Mouse (Mus musculus) heart, postnatal 0 days (tissue): ENCODE results near the gene Ccdc62.

ENCODE experiments used
- CTCF ChIP-seq: IDR thresholded peaks from 2 replicates; pipeline ENCODE4 v1.5.1; 2016; ENCODE audit warnings: antibody characterized with exemption, control low read depth, low read depth
- EP300 ChIP-seq: IDR thresholded peaks from 2 replicates; pipeline ENCODE4 v1.6.1; 2016; ENCODE audit warnings: antibody characterized with exemption, low read depth

DNA sequence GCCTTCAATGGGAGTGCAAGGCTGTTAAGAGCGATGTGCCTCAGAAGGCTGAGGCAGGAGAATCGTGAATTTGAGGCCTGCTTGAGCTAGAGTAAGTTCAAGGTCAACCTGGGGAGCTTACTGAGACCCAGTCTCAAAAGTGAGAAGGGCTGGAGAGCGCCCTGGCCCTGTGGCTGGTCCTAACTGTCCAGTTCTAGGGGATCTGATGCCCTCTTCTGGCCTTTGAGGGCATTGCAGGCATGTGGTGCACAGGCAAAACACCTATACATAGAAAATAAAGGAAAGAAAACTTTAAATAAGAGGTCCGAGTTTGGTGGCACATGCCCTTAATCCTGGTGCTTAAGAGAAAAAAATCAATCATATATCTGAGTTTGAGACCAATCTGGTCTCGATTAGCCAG lies 62.3 kb downstream of the Ccdc62 start:
- TF ChIP-seq EP300: no peak
- peak; percentile 94 for TF ChIP-seq CTCF
